Mouse (Mus musculus): Measurements from ENCODE around the gene Ddhd1. TPM values are rescaled to one million over a fixed set of nuclear protein-coding genes. Genes with fewer than 3 reads are reported as not detected.

The Ddhd1 gene
- polyA plus RNA-seq, 1 experiment: 16.2 TPM

GRCm38 (mm10) chr14:45635496-45635895 is 22.4 kb downstream of the Ddhd1 start:
- H3K4me3 ChIP-seq (ENCODE audit: low read depth, low read length): no peak overlapping the region
- H3K27me3 ChIP-seq (ENCODE audit: control insufficient read depth, insufficient read depth, low read length): no peaks in the 10 kb centered on the region
- H3K27ac ChIP-seq (ENCODE audit: insufficient read depth, low read depth, low read length): no peak overlapping the region
- no peak for TF ChIP-seq POLR2A (IDR thresholded peaks at IDR 0.05; ENCODE audit: low read depth, low read length)
- no peak for TF ChIP-seq CTCF (IDR thresholded peaks at IDR 0.05; ENCODE audit: extremely low read depth, insufficient read length, insufficient replicate concordance, low read depth, low read length)
- WGBS: 94% methylated on average over 1 of the region's 1 CpGs
- H3K36me3 ChIP-seq (ENCODE audit: control insufficient read depth, insufficient read depth, low read length): no peaks in the 10 kb centered on the region
- H3K4me1 ChIP-seq (ENCODE audit: control insufficient read depth, insufficient read depth, insufficient read length, low read length): peaks cover 14% of the 10 kb centered on the region; the same call in 1 of the 2 replicates

GRCm38 (mm10) chr14:45632756-45633537 is 25.0 kb downstream of the Ddhd1 start:
- Histone ChIP-seq H3K27ac (ENCODE audit: insufficient read depth, low read depth, low read length) (0 out of 2 replicates have a peak overlapping the region, but pooled peaks have one; percentile 24), H3K27me3 (ENCODE audit: control insufficient read depth, insufficient read depth, low read length) (no peaks in the 10 kb centered on the region), H3K36me3 (ENCODE audit: control insufficient read depth, insufficient read depth, low read length) (peaks cover 2% of the 10 kb centered on the region; the same call in 1 of the 2 replicates), H3K4me1 (ENCODE audit: control insufficient read depth, insufficient read depth, insufficient read length, low read length) (peaks cover 14% of the 10 kb centered on the region; the same call in 1 of the 2 replicates), H3K4me3 (ENCODE audit: low read depth, low read length) (no peak overlapping the region)
- TF ChIP-seq POLR2A (IDR thresholded peaks at IDR 0.05; ENCODE audit: low read depth, low read length): no peak
- TF ChIP-seq CTCF (IDR thresholded peaks at IDR 0.05; ENCODE audit: extremely low read depth, insufficient read length, insufficient replicate concordance, low read depth, low read length): no peak
- 25% methylated on average over 4 of the region's 4 CpGs for WGBS

- no peaks in the 10 kb centered on the region for H3K27me3 ChIP-seq (ENCODE audit: control insufficient read depth, insufficient read depth, low read length)
- no peak overlapping the region for H3K4me3 ChIP-seq (ENCODE audit: low read depth, low read length)
- H3K4me1 ChIP-seq (ENCODE audit: control insufficient read depth, insufficient read depth, insufficient read length, low read length): peaks cover 14% of the 10 kb centered on the region; the same call in 1 of the 2 replicates
- no peak for TF ChIP-seq CTCF (IDR thresholded peaks at IDR 0.05; ENCODE audit: extremely low read depth, insufficient read length, insufficient replicate concordance, low read depth, low read length)
- TF ChIP-seq POLR2A (IDR thresholded peaks at IDR 0.05; ENCODE audit: low read depth, low read length): no peak
- peaks cover 3% of the 10 kb centered on the region; the same call in 1 of the 2 replicates for H3K36me3 ChIP-seq (ENCODE audit: control insufficient read depth, insufficient read depth, low read length)
- WGBS: 83% methylated on average over 5 of the region's 5 CpGs
- no peak overlapping the region for H3K27ac ChIP-seq (ENCODE audit: insufficient read depth, low read depth, low read length)
These were observed 27.4 kb downstream of the Ddhd1 start for GRCm38 (mm10) chr14:45630544-45630943.

GRCm38 (mm10) chr14:45629938-45630337 is 28.0 kb downstream of the Ddhd1 start:
- 51% methylated on average over 1 of the region's 1 CpGs for WGBS
- Histone ChIP-seq H3K4me3 (ENCODE audit: low read depth, low read length) (no peak overlapping the region), H3K36me3 (ENCODE audit: control insufficient read depth, insufficient read depth, low read length) (peaks cover 6% of the 10 kb centered on the region; the same call in 1 of the 2 replicates), H3K4me1 (ENCODE audit: control insufficient read depth, insufficient read depth, insufficient read length, low read length) (peaks cover 14% of the 10 kb centered on the region; the same call in 1 of the 2 replicates), H3K27me3 (ENCODE audit: control insufficient read depth, insufficient read depth, low read length) (no peaks in the 10 kb centered on the region), H3K27ac (ENCODE audit: insufficient read depth, low read depth, low read length) (no peak overlapping the region)
- no peak for TF ChIP-seq POLR2A (IDR thresholded peaks at IDR 0.05; ENCODE audit: low read depth, low read length)
- no peak for TF ChIP-seq CTCF (IDR thresholded peaks at IDR 0.05; ENCODE audit: extremely low read depth, insufficient read length, insufficient replicate concordance, low read depth, low read length)

GRCm38 (mm10) chr14:45618351-45618750 is 39.6 kb downstream of the Ddhd1 start:
- no peaks in the 10 kb centered on the region for H3K4me1 ChIP-seq (ENCODE audit: control insufficient read depth, insufficient read depth, insufficient read length, low read length)
- peaks cover 46% of the 10 kb centered on the region for H3K36me3 ChIP-seq (ENCODE audit: control insufficient read depth, insufficient read depth, low read length)
- no peak for TF ChIP-seq CTCF (IDR thresholded peaks at IDR 0.05; ENCODE audit: extremely low read depth, insufficient read length, insufficient replicate concordance, low read depth, low read length)
- no peak for TF ChIP-seq POLR2A (IDR thresholded peaks at IDR 0.05; ENCODE audit: low read depth, low read length)
- no peak overlapping the region for H3K4me3 ChIP-seq (ENCODE audit: low read depth, low read length)
- no peak overlapping the region for H3K27ac ChIP-seq (ENCODE audit: insufficient read depth, low read depth, low read length)
- WGBS: 47% methylated on average over 6 of the region's 6 CpGs
- no peaks in the 10 kb centered on the region for H3K27me3 ChIP-seq (ENCODE audit: control insufficient read depth, insufficient read depth, low read length)

GRCm38 (mm10) chr14:45616526-45616925 is 41.4 kb downstream of the Ddhd1 start:
- H3K4me1 ChIP-seq (ENCODE audit: control insufficient read depth, insufficient read depth, insufficient read length, low read length): no peaks in the 10 kb centered on the region
- H3K4me3 ChIP-seq (ENCODE audit: low read depth, low read length): no peak overlapping the region
- TF ChIP-seq POLR2A (IDR thresholded peaks at IDR 0.05; ENCODE audit: low read depth, low read length): no peak
- H3K27ac ChIP-seq (ENCODE audit: insufficient read depth, low read depth, low read length): no peak overlapping the region
- WGBS: 96% methylated on average over 5 of the region's 5 CpGs
- peaks cover 53% of the 10 kb centered on the region for H3K36me3 ChIP-seq (ENCODE audit: control insufficient read depth, insufficient read depth, low read length)
- H3K27me3 ChIP-seq (ENCODE audit: control insufficient read depth, insufficient read depth, low read length): no peaks in the 10 kb centered on the region

- WGBS: 93% methylated on average over 2 of the region's 2 CpGs
- Histone ChIP-seq H3K36me3 (ENCODE audit: control insufficient read depth, insufficient read depth, low read length) (peaks cover 53% of the 10 kb centered on the region), H3K4me1 (ENCODE audit: control insufficient read depth, insufficient read depth, insufficient read length, low read length) (no peaks in the 10 kb centered on the region), H3K27me3 (ENCODE audit: control insufficient read depth, insufficient read depth, low read length) (no peaks in the 10 kb centered on the region), H3K27ac (ENCODE audit: insufficient read depth, low read depth, low read length) (no peak overlapping the region), H3K4me3 (ENCODE audit: low read depth, low read length) (no peak overlapping the region)
- TF ChIP-seq CTCF (IDR thresholded peaks at IDR 0.05; ENCODE audit: extremely low read depth, insufficient read length, insufficient replicate concordance, low read depth, low read length) (no peak), POLR2A (IDR thresholded peaks at IDR 0.05; ENCODE audit: low read depth, low read length) (no peak)
These were observed 42.2 kb downstream of the Ddhd1 start for GRCm38 (mm10) chr14:45615776-45616175.
